Mouse (Mus musculus) layer of hippocampus, adult 18-20 months (tissue): ENCODE data around the gene Dus2. TPM values are rescaled to one million over a fixed set of nuclear protein-coding genes. Genes with fewer than 3 reads are reported as not detected.

Experiments used
- DNase-seq, 2 experiments: peaks; one replicate each; pipeline ENCODE4 v3.0.0; 2022; ENCODE audit warnings: low spot score in 2 of 2
- microRNA-seq, 2 experiments: library from miRNA; unstranded; fragments of <30 nt; microRNA quantifications; one replicate each; pipeline ENCODE4 v1.2.0; 2021
- total RNA-seq, 2 experiments: library from RNA; stranded (reverse); gene quantifications; 2 replicates each; pipeline ENCODE4 v1.2.3; 2021

Gene Dus2
- total RNA-seq, 2 experiments from 2014 or later = 15.6 to 16.2 TPM

GRCm38 (mm10) chr8:106074659-106075058, 83.5 kb downstream of the Dus2 start:
- DNase-seq = no peak

- peak; percentile 67 to 86 for DNase-seq
These were observed 84.2 kb downstream of the Dus2 start for GRCm38 (mm10) chr8:106075161-106075862.

GRCm38 (mm10) chr8:106075863-106076174, 84.7 kb downstream of the Dus2 start:
- DNase-seq = no peak

GRCm38 (mm10) chr8:106076612-106077011, 85.5 kb downstream of the Dus2 start:
- peak in 1 of 2 experiments; percentile 53 for DNase-seq

- no peak for DNase-seq
These were observed 86.4 kb downstream of the Dus2 start for GRCm38 (mm10) chr8:106077452-106078067.

GRCm38 (mm10) chr8:106102321-106102720, 111.2 kb downstream of the Dus2 start:
- DNase-seq = no peak

Small RNA genes within 50 kb of the gene (microRNA-seq; reads per million reads assigned to microRNA genes)
- 0 reads per million in 2 experiments for gene Mir7074

Other genes with a start within 250 kb of the Dus2 start
- gene Gfod2, start 232.7 kb upstream of the Dus2 start, total RNA-seq = 10 to 100 TPM; 19.0 to 23.3 TPM
- 10 to 100 TPM; 24.7 to 25.7 TPM for gene Ranbp10, start 164.0 kb upstream of the Dus2 start, total RNA-seq
- gene Tsnaxip1, start 163.6 kb upstream of the Dus2 start, total RNA-seq = under 1 TPM in 1 of 2 experiments, not detected in 1; 0.25 TPM
- 10 to 100 TPM; 12.6 to 12.9 TPM for gene Cenpt, start 138.1 kb upstream of the Dus2 start, total RNA-seq
- gene Thap11, start 136.2 kb upstream of the Dus2 start, total RNA-seq = 10 to 100 TPM; 43.0 to 46.5 TPM
- gene Nutf2, start 130.8 kb upstream of the Dus2 start, total RNA-seq = 10 to 100 TPM; 29.0 to 41.5 TPM
- 10 to 100 TPM; 63.6 to 67.4 TPM for gene Edc4, start 110.5 kb upstream of the Dus2 start, total RNA-seq
- under 1 TPM; 0.57 to 0.99 TPM for gene Nrn1l, start 97.8 kb upstream of the Dus2 start, total RNA-seq
- gene Pskh1, start 90.9 kb upstream of the Dus2 start, total RNA-seq = 1 to 10 TPM; 6.5 to 7.3 TPM
- gene Ctrl, start 57.5 kb upstream of the Dus2 start, total RNA-seq = 1 to 10 TPM; 1.1 to 1.8 TPM
- 10 to 100 TPM; 62.5 to 74.3 TPM for gene Psmb10, start 52.9 kb upstream of the Dus2 start, total RNA-seq
- 10 to 100 TPM; 31.7 to 38.4 TPM for gene Lcat, start 48.0 kb upstream of the Dus2 start, total RNA-seq
- 10 to 100 TPM; 18.6 to 20.8 TPM for gene Slc12a4, start 25.2 kb upstream of the Dus2 start, total RNA-seq
- gene Dpep3, start 11.9 kb upstream of the Dus2 start, total RNA-seq = not detected
- not detected for gene Dpep2nb, start 14.6 kb downstream of the Dus2 start, total RNA-seq
- 10 to 100 TPM; 14.3 to 15.4 TPM for gene Ddx28, start 20.5 kb downstream of the Dus2 start, total RNA-seq
- 10 to 100 TPM; 10.9 to 12.0 TPM for gene Nfatc3, start 67.5 kb downstream of the Dus2 start, total RNA-seq
- under 1 TPM in 1 of 2 experiments, not detected in 1; 0.12 TPM for gene Esrp2, start 145.6 kb downstream of the Dus2 start, total RNA-seq
- gene Pla2g15, start 159.1 kb downstream of the Dus2 start, total RNA-seq = 10 to 100 TPM; 22.8 to 25.6 TPM
- gene Slc7a6, start 177.5 kb downstream of the Dus2 start, total RNA-seq = 10 to 100 TPM; 18.6 to 20.8 TPM
- 10 to 100 TPM; 24.5 to 26.5 TPM for gene Slc7a6os, start 219.6 kb downstream of the Dus2 start, total RNA-seq
- 10 to 100 TPM; 31.2 to 37.2 TPM for gene Prmt7, start 219.6 kb downstream of the Dus2 start, total RNA-seq